Mouse (Mus musculus) lung, postnatal 0 days (tissue): ENCODE data around the gene Tmem44.

Experiments
- CTCF ChIP-seq: IDR thresholded peaks from 2 replicates; pipeline ENCODE4 v1.5.1; 2016; ENCODE audit warnings: antibody characterized with exemption, mild to moderate bottlenecking
- EP300 ChIP-seq: IDR thresholded peaks from 2 replicates; pipeline ENCODE4 v1.6.1; 2016; ENCODE audit warnings: antibody characterized with exemption, mild to moderate bottlenecking, control low read depth

DNA sequence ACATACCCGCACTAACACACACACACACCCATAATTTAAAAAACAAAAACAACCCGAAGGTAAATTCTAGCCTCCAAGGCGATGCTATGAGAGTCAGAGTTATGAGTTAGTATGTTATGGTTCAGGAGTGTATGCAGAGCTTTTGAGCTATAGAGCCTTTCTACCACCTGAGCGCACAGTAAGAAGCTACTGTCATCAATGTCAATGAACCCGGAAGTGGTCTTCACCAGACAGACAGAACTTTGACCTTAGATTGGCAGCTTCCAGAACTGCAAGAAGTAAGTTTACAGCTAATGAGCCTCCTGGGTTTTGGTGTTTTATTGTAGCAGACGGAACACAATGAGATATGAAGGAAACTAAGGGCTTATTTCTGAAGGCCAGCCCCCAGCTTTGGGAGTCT, 55.8 kb downstream of the Tmem44 start:
- TF ChIP-seq CTCF, result no peak
- no peak for TF ChIP-seq EP300
